Mouse (Mus musculus) megakaryocyte, embryonic 14.5 days (primary cell): ENCODE data around the gene Efcab5.

Experiments
- FLI1 ChIP-seq: IDR thresholded peaks from 2 replicates; pipeline ENCODE4 v1.6.1; 2012; ENCODE audit warnings: low read length, inconsistent platforms, mixed read lengths
- GATA1 ChIP-seq: IDR thresholded peaks from 3 replicates; pipeline ENCODE4 v1.6.1; 2012; ENCODE audit warnings: mixed read lengths, low read length, inconsistent platforms, borderline replicate concordance

DNA sequence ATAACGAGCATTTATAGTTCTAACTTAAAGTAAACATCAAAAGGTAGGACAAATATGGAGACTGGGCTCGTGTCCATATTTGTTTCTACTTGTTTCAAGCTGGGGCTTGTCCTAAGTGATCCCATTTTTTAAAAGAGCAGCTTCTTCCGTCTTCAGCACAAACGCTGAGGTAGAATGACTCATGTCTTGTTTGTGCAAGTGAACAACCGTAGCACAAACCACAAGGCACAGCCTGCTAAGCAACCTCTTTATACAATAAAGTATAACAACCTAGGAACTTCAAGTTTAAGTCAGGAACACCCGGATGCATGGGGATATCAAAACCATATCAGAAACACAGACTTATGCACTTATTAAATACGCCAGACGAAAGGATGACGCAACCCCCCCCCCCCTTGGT lies 28.4 kb downstream of the Efcab5 start:
- TF ChIP-seq GATA1 (no peak), FLI1 (no peak)
